Mouse (Mus musculus): ENCODE measurements around the gene Olfml2a. TPM values are rescaled to one million over a fixed set of nuclear protein-coding genes. Genes with fewer than 3 reads are reported as not detected.

The Olfml2a gene
- polyA plus RNA-seq, 1 experiment from 2014 or later, result 18.7 TPM

Other genes with a start within 250 kb of the Olfml2a start
- 0.21 TPM in 1 of 2 replicates, not detected in the other for gene Nr5a1, start 217.4 kb upstream of the Olfml2a start, polyA plus RNA-seq (2014; fragmentation: Nextera tagmentation; extraction: Ambion mirVana)
- 1.2 and 1.7 TPM in 2 replicates for gene Nr6a1, start 4.3 kb upstream of the Olfml2a start, polyA plus RNA-seq (2014; fragmentation: Nextera tagmentation; extraction: Ambion mirVana)
- 0.92 and 1.4 TPM in 2 replicates for gene Wdr38, start 65.5 kb downstream of the Olfml2a start, polyA plus RNA-seq (2014; fragmentation: Nextera tagmentation; extraction: Ambion mirVana)
- gene Arpc5l, start 73.4 kb downstream of the Olfml2a start, polyA plus RNA-seq (2014; fragmentation: Nextera tagmentation; extraction: Ambion mirVana), result 113 and 120 TPM in 2 replicates
- gene Rpl35, start 73.6 kb downstream of the Olfml2a start, polyA plus RNA-seq (2014; fragmentation: Nextera tagmentation; extraction: Ambion mirVana), result 1,001 and 1,064 TPM in 2 replicates
- gene Golga1, start 133.6 kb downstream of the Olfml2a start, polyA plus RNA-seq (2014; fragmentation: Nextera tagmentation; extraction: Ambion mirVana), result 20.7 and 29.8 TPM in 2 replicates